Comparison of ENCODE assay signal across 9 mouse cellular contexts in genomic region chr2:13558607-13559262, GRCm38 (mm10). TPM values are rescaled to one million over a fixed set of nuclear protein-coding genes. Genes with fewer than 3 reads are reported as not detected.
A peak's percentile ranks its signal among the peaks of the same experiment; 100 is the strongest.
DNase-seq lines count a peak whose midpoint lies in the region; ATAC-seq lines count a peak whose summit lies in the region.
"Had no signal": no experiment of that assay in that cellular context is flagged by ENCODE, and none has a peak within 500 bp of the region (broad histone marks: within the 10 kb centered on the region; RNA-seq: fewer than 3 reads in every experiment).

No protein-coding gene starts in this region.

- WGBS in limb, embryonic 13.5 days = 33% methylated on average over 5 of the region's 5 CpGs
- WGBS in limb, embryonic 10.5 days = 52% methylated on average over 5 of the region's 5 CpGs
- WGBS in forebrain, embryonic 15.5 days = 53% methylated on average over 5 of the region's 5 CpGs

- H3K4me3 ChIP-seq in limb, embryonic 13.5 days = no peak overlapping the region
- no peak overlapping the region for H3K4me3 ChIP-seq in limb, embryonic 10.5 days
- H3K4me3 ChIP-seq in forebrain, embryonic 15.5 days = no peak overlapping the region

- no peak overlapping the region for H3K9ac ChIP-seq in limb, embryonic 13.5 days
- H3K9ac ChIP-seq in forebrain, embryonic 15.5 days (replicated peaks) = no peak overlapping the region

- peak; percentile 69; the same call in 1 of the 2 replicates for ATAC-seq in limb, embryonic 13.5 days (ENCODE audit: low FRiP score, low read depth)
- peak; percentile 84 for ATAC-seq in megakaryocyte-erythroid progenitor cell, adult 5-6 weeks (replicated peaks; ENCODE audit: low FRiP score, low TSS enrichment, poor library complexity, severe bottlenecking)
- no peak for ATAC-seq in forebrain, embryonic 15.5 days (replicated peaks)

- peaks cover 11% of the 10 kb centered on the region; the same call in 1 of the 2 replicates for H3K4me1 ChIP-seq in limb, embryonic 13.5 days
- H3K4me1 ChIP-seq in limb, embryonic 10.5 days = no peaks in the 10 kb centered on the region
- no peaks in the 10 kb centered on the region for H3K4me1 ChIP-seq in forebrain, embryonic 15.5 days

- H3K4me2 ChIP-seq in limb, embryonic 13.5 days (replicated peaks) = no peak overlapping the region
- H3K4me2 ChIP-seq in forebrain, embryonic 15.5 days (replicated peaks) = no peak overlapping the region

- H3K36me3 ChIP-seq in limb, embryonic 13.5 days = no peaks in the 10 kb centered on the region
- no peaks in the 10 kb centered on the region for H3K36me3 ChIP-seq in limb, embryonic 10.5 days
- no peaks in the 10 kb centered on the region for H3K36me3 ChIP-seq in forebrain, embryonic 15.5 days

- H3K9me3 ChIP-seq in limb, embryonic 13.5 days = no peaks in the 10 kb centered on the region
- H3K9me3 ChIP-seq in limb, embryonic 10.5 days (replicated peaks) = no peaks in the 10 kb centered on the region
- no peaks in the 10 kb centered on the region for H3K9me3 ChIP-seq in forebrain, embryonic 15.5 days

- H3K27me3 ChIP-seq in limb, embryonic 13.5 days = no peaks in the 10 kb centered on the region
- H3K27me3 ChIP-seq in limb, embryonic 10.5 days (ENCODE audit: low read depth, poor library complexity, severe bottlenecking) = no peaks in the 10 kb centered on the region
- H3K27me3 ChIP-seq in forebrain, embryonic 15.5 days = no peaks in the 10 kb centered on the region

- H3K27ac ChIP-seq in limb, embryonic 13.5 days = no peak overlapping the region
- H3K27ac ChIP-seq in limb, embryonic 10.5 days = no peak overlapping the region
- no peak overlapping the region for H3K27ac ChIP-seq in forebrain, embryonic 15.5 days (replicated peaks)

- DNase-seq in limb, embryonic 10.5 days (ENCODE audit: low spot score) = no peak
- peak; percentile 11 for DNase-seq in MN1 (ENCODE audit: low spot score)
- DNase-seq in heart, postnatal 10 days = peak; percentile 59 to 64
- no peak for DNase-seq in kidney, adult 11 months
- DNase-seq in retina, embryonic 14.5 days (ENCODE audit: low spot score) = no peak
- DNase-seq: kidney, postnatal 4 days had no signal

- intact Hi-C loops in heart, postnatal 10 days (cut with DNase I) = no loop called here

RNA-seq across cellular contexts. Expression of gene Trdmt1, which starts 14.3 kb away (rescaled TPM):
- 10.2 and 12.6 TPM in 2 replicates for polyA plus RNA-seq in limb, embryonic 13.5 days (2015; fragmentation: Nextera tagmentation; extraction: Ambion mirVana)
- polyA plus RNA-seq in limb, embryonic 10.5 days (2016; fragmentation: Nextera tagmentation; extraction: Ambion mirVana) = 7.7 and 8.2 TPM in 2 replicates
- 10 to 100 TPM in 1 of 2 experiments, 1 to 10 TPM in 1; 9.4 to 11.1 TPM for total RNA-seq in heart, postnatal 10 days (2021)
- 7.0 and 17.3 TPM in 2 replicates for total RNA-seq in megakaryocyte-erythroid progenitor cell, adult 5-6 weeks (2014; fragmentation: Nextera tagmentation)
- total RNA-seq in megakaryocyte-erythroid progenitor cell, adult 5-6 weeks (2017) = 9.3 and 14.4 TPM in 2 replicates
- polyA plus RNA-seq in forebrain, embryonic 15.5 days (2015; fragmentation: Nextera tagmentation; extraction: Ambion mirVana) = 7.5 and 8.7 TPM in 2 replicates

RNA-seq across cellular contexts. Expression of gene Vim, which starts 15.0 kb away (rescaled TPM):
- polyA plus RNA-seq in limb, embryonic 13.5 days (2015; fragmentation: Nextera tagmentation; extraction: Ambion mirVana) = 863 and 871 TPM in 2 replicates
- 183 and 240 TPM in 2 replicates for polyA plus RNA-seq in limb, embryonic 10.5 days (2016; fragmentation: Nextera tagmentation; extraction: Ambion mirVana)
- 100 to 1,000 TPM; 921 to 996 TPM for total RNA-seq in heart, postnatal 10 days (2021)
- total RNA-seq in megakaryocyte-erythroid progenitor cell, adult 5-6 weeks (2014; fragmentation: Nextera tagmentation) = 92.3 and 119 TPM in 2 replicates
- total RNA-seq in megakaryocyte-erythroid progenitor cell, adult 5-6 weeks (2017) = 214 and 318 TPM in 2 replicates
- polyA plus RNA-seq in forebrain, embryonic 15.5 days (2015; fragmentation: Nextera tagmentation; extraction: Ambion mirVana) = 554 and 555 TPM in 2 replicates

Comparison
In these comparisons a context has a peak if more than half of its experiments do, and no peak if none do; other contexts are left out.
1. DNase-seq: peak in MN1 (single experiment) and heart, postnatal 10 days (2 of 2); none in limb, embryonic 10.5 days (single experiment), kidney, adult 11 months (single experiment) and retina, embryonic 14.5 days (single experiment).